Mouse (Mus musculus): ENCODE results near the gene Cux1. TPM values are rescaled to one million over a fixed set of nuclear protein-coding genes. Genes with fewer than 3 reads are reported as not detected.

The Cux1 gene
- polyA plus RNA-seq, 1 experiment from 2014 or later, result 68.9 TPM

DNA sequence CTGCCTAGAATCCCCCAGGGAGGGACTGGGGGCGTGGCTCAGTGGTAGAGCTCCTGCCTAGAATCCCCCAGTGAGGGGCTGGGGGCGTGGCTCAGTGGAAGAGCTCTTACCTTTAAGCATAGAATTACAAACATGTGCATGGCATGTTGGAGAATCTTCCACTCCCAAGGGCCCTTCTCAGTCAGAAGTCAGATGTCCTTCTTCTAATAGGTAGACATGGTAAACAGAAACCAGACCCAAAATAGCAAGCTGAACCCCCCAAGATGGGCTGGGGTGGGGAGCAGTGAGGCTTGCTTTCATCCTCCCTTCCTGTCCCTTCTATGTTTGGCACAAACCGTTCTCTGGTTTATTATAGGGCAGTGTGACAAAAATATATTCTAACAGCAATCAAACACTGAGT is 45.6 kb downstream of the Cux1 start:
- no peaks in the 10 kb centered on the region for H3K27me3 ChIP-seq (replicated peaks)
- 0 out of 2 replicates have a peak, but pooled peaks cover 2% of the 10 kb centered on the region for H3K36me3 ChIP-seq
- no peak overlapping the region for H3K9ac ChIP-seq
- WGBS, result 73% methylated on average over 3 of the region's 3 CpGs
- peak overlapping the region; percentile 50; the same call in 1 of the 2 replicates for H3K27ac ChIP-seq (replicated peaks)
- no peak overlapping the region for H3K4me2 ChIP-seq
- H3K4me3 ChIP-seq, result no peak overlapping the region
- ATAC-seq (ENCODE audit: extremely low read depth, insufficient number of reproducible peaks, low FRiP score, low TSS enrichment), result no peak
- H3K4me1 ChIP-seq, result peaks cover 72% of the 10 kb centered on the region
- no peaks in the 10 kb centered on the region for H3K9me3 ChIP-seq

GRCm38 (mm10) chr5:136518648-136519437 is 48.4 kb downstream of the Cux1 start:
- H3K9me3 ChIP-seq, result no peaks in the 10 kb centered on the region
- H3K4me3 ChIP-seq, result no peak overlapping the region
- WGBS, result 87% methylated on average over 3 of the region's 3 CpGs
- no peaks in the 10 kb centered on the region for H3K27me3 ChIP-seq (replicated peaks)
- no peak overlapping the region for H3K27ac ChIP-seq (replicated peaks)
- H3K36me3 ChIP-seq, result peaks cover 5% of the 10 kb centered on the region; the same call in 1 of the 2 replicates
- ATAC-seq (ENCODE audit: extremely low read depth, insufficient number of reproducible peaks, low FRiP score, low TSS enrichment), result no peak
- no peak overlapping the region for H3K4me2 ChIP-seq
- no peak overlapping the region for H3K9ac ChIP-seq
- peaks cover 86% of the 10 kb centered on the region for H3K4me1 ChIP-seq

DNA sequence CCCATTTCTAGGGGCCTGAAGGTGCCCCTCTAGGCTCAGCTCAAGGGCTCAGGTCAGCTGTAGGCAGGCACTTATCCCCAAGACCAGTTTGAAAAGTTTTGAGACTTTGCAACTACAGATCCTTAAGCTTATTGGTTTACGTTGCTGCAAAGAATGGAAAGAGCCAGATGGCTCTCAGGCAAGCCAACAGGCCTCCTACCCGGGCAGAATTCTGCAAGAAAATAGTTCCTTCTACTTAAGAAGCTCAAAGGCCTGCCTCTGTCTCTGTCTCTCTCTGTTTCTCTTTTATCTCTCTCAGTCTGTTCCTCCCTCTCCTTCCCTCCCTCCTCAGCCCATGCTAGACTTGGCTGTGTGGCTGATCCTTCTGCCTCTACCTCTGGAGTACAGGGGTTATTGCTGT is 49.8 kb downstream of the Cux1 start:
- ATAC-seq (ENCODE audit: extremely low read depth, insufficient number of reproducible peaks, low FRiP score, low TSS enrichment), result no peak
- Histone ChIP-seq H3K4me2 (no peak overlapping the region), H3K27ac (replicated peaks) (no peak overlapping the region), H3K9ac (no peak overlapping the region), H3K4me1 (peaks cover 79% of the 10 kb centered on the region), H3K4me3 (no peak overlapping the region), H3K36me3 (peaks cover 5% of the 10 kb centered on the region; the same call in 1 of the 2 replicates), H3K9me3 (no peaks in the 10 kb centered on the region), H3K27me3 (replicated peaks) (no peaks in the 10 kb centered on the region)
- WGBS, result 64% methylated on average over 2 of the region's 2 CpGs

GRCm38 (mm10) chr5:136516593-136516992 is 50.7 kb downstream of the Cux1 start:
- Histone ChIP-seq H3K4me1 (peaks cover 79% of the 10 kb centered on the region), H3K9ac (no peak overlapping the region), H3K9me3 (no peaks in the 10 kb centered on the region), H3K27ac (replicated peaks) (no peak overlapping the region), H3K36me3 (peaks cover 5% of the 10 kb centered on the region; the same call in 1 of the 2 replicates), H3K27me3 (replicated peaks) (no peaks in the 10 kb centered on the region), H3K4me2 (no peak overlapping the region), H3K4me3 (no peak overlapping the region)
- no peak for ATAC-seq (ENCODE audit: extremely low read depth, insufficient number of reproducible peaks, low FRiP score, low TSS enrichment)
- 83% methylated on average over 3 of the region's 3 CpGs for WGBS

DNA sequence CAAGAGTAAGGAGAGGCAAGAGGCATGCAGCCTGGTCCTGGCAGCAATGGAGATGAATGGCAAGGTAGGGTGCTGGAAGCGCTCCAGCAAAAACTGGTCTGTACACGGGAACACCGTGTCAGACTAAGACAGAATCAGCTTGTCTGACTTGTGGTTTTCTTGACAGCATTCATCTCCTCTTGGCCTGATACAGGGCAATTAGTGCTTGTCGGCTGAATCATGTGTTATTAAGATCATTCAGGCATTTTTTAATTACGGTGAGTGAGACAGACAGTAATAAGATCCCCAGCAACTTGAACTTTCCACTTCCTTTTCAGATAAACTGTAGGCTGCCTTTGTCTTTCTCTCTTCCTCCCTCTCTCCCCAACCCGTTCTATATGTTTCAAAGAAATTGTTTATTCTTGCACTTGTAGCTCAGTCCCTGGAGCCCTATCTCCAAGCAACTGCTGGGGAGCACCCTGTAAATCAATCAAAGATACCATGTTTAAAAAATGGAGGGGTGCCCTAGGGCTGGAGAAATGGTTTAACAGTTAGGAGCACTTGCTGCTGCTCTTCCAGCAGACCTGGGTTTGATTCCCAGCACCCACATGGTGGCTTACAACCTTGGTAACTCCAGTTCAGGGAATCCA is 53.1 kb downstream of the Cux1 start:
- WGBS, result 50% methylated on average over 6 of the region's 6 CpGs
- H3K9me3 ChIP-seq, result no peaks in the 10 kb centered on the region
- peaks cover 84% of the 10 kb centered on the region for H3K4me1 ChIP-seq
- H3K27me3 ChIP-seq (replicated peaks), result no peaks in the 10 kb centered on the region
- no peak overlapping the region for H3K4me3 ChIP-seq
- ATAC-seq (ENCODE audit: extremely low read depth, insufficient number of reproducible peaks, low FRiP score, low TSS enrichment), result no peak
- 0 out of 2 replicates have a peak overlapping the region, but pooled peaks have one; percentile 40 for H3K27ac ChIP-seq (replicated peaks)
- no peak overlapping the region for H3K9ac ChIP-seq
- H3K36me3 ChIP-seq, result peaks cover 5% of the 10 kb centered on the region; the same call in 1 of the 2 replicates
- H3K4me2 ChIP-seq, result no peak overlapping the region

GRCm38 (mm10) chr5:136512103-136512674 is 55.1 kb downstream of the Cux1 start:
- H3K36me3 ChIP-seq, result peaks cover 5% of the 10 kb centered on the region; the same call in 1 of the 2 replicates
- peaks cover 84% of the 10 kb centered on the region for H3K4me1 ChIP-seq
- H3K4me3 ChIP-seq, result no peak overlapping the region
- H3K27me3 ChIP-seq (replicated peaks), result no peaks in the 10 kb centered on the region
- H3K27ac ChIP-seq (replicated peaks), result no peak overlapping the region
- H3K9ac ChIP-seq, result no peak overlapping the region
- WGBS, result 80% methylated on average over 2 of the region's 2 CpGs
- ATAC-seq (ENCODE audit: extremely low read depth, insufficient number of reproducible peaks, low FRiP score, low TSS enrichment), result no peak
- no peak overlapping the region for H3K4me2 ChIP-seq
- no peaks in the 10 kb centered on the region for H3K9me3 ChIP-seq

DNA sequence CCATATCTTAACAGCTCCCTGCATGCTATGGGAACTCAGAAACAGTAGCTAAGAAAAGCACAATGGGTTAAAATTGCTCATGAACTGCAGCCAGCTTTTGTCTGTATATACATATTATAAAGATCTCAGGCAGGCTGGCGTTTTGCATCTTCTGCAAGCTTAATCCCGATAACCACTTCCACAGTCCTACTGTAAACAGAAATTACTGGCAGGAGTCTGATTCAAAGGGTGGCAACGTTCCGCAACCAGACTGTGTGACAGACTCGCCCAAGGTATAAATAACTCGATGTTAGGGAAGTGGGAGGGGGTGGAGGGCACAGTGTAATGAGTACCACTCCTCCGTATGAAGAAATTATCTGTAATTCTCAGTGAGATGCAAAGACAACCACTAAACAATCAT is 55.9 kb downstream of the Cux1 start:
- Histone ChIP-seq H3K4me2 (no peak overlapping the region; the same call in 1 of the 2 replicates), H3K27me3 (replicated peaks) (no peaks in the 10 kb centered on the region), H3K9ac (peak overlapping the region; percentile 24; the same call in 1 of the 2 replicates), H3K4me1 (peaks cover 85% of the 10 kb centered on the region), H3K4me3 (no peak overlapping the region), H3K36me3 (peaks cover 5% of the 10 kb centered on the region; the same call in 1 of the 2 replicates), H3K27ac (replicated peaks) (peak overlapping the region; percentile 28; the same call in 1 of the 2 replicates), H3K9me3 (no peaks in the 10 kb centered on the region)
- WGBS, result 27% methylated on average over 7 of the region's 7 CpGs
- no peak; the same call in 1 of the 2 replicates for ATAC-seq (ENCODE audit: extremely low read depth, insufficient number of reproducible peaks, low FRiP score, low TSS enrichment)

DNA sequence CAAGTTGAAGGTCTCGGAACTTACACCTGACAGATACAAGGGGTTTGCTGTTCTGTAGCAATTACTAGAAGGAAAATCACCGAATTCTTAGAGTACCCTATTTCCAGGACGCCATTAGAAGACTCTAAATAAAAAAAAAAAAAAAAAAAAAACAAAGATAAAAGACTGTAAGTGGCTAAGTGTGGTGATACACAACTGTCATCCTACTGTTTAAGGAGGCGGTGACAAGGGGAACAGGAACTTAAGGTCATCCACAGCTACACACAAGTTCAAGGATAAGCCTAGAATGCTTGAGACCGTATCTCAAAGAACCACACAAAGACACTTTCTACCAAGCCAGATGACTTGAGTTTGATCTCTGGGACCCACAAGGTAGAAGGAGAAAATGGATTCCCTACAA is 56.7 kb downstream of the Cux1 start:
- Histone ChIP-seq H3K27ac (replicated peaks) (no peak overlapping the region; the same call in 1 of the 2 replicates), H3K27me3 (replicated peaks) (no peaks in the 10 kb centered on the region), H3K4me1 (peaks cover 83% of the 10 kb centered on the region), H3K9me3 (no peaks in the 10 kb centered on the region), H3K36me3 (peaks cover 5% of the 10 kb centered on the region; the same call in 1 of the 2 replicates), H3K4me2 (no peak overlapping the region), H3K4me3 (no peak overlapping the region), H3K9ac (no peak overlapping the region)
- no peak for ATAC-seq (ENCODE audit: extremely low read depth, insufficient number of reproducible peaks, low FRiP score, low TSS enrichment)
- 72% methylated on average over 5 of the region's 5 CpGs for WGBS

GRCm38 (mm10) chr5:136507629-136508028 is 59.7 kb downstream of the Cux1 start:
- Histone ChIP-seq H3K9ac (no peak overlapping the region), H3K4me1 (peaks cover 86% of the 10 kb centered on the region), H3K9me3 (no peaks in the 10 kb centered on the region), H3K27me3 (replicated peaks) (no peaks in the 10 kb centered on the region), H3K27ac (replicated peaks) (peak overlapping the region; percentile 48), H3K4me2 (no peak overlapping the region), H3K4me3 (no peak overlapping the region), H3K36me3 (no peaks in the 10 kb centered on the region)
- WGBS, result 57% methylated on average over 4 of the region's 4 CpGs
- ATAC-seq (ENCODE audit: extremely low read depth, insufficient number of reproducible peaks, low FRiP score, low TSS enrichment), result no peak

- H3K27ac ChIP-seq (replicated peaks), result no peak overlapping the region
- WGBS, result 77% methylated on average over 1 of the region's 1 CpGs
- H3K27me3 ChIP-seq (replicated peaks), result no peaks in the 10 kb centered on the region
- no peak for ATAC-seq (ENCODE audit: extremely low read depth, insufficient number of reproducible peaks, low FRiP score, low TSS enrichment)
- no peaks in the 10 kb centered on the region for H3K9me3 ChIP-seq
- H3K4me2 ChIP-seq, result no peak overlapping the region
- H3K36me3 ChIP-seq, result no peaks in the 10 kb centered on the region
- no peak overlapping the region for H3K4me3 ChIP-seq
- H3K4me1 ChIP-seq, result peaks cover 89% of the 10 kb centered on the region
- H3K9ac ChIP-seq, result no peak overlapping the region
These were observed 61.0 kb downstream of the Cux1 start for GRCm38 (mm10) chr5:136506262-136506661.

DNA sequence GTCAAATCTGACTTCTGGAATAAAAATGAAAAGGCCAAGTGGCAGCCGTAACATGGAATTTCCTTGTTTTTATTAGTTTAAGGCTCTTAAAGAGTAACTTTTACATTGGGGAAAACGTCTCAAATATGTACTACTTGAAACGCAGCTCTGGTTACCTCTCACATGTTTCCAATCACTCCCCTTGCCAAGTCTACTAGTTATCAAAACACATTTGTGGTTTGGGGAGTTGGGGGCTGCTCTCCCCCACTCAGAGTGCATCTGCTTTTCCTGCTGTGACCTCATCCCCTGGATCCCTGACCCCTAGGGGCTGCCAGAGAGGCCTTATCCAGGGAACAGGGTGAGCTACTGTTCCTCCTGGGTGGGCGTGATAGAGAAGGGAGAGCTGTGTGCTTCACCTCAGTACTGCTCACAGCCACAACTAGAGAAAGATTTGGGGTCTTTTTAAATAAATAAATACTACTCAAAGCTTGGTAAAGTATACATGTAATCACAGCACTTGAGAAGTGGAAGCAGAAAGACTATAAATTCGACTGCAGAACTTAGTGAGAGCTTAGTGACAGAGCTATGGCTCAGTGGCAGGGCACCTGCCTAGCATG is 64.7 kb downstream of the Cux1 start:
- no peak overlapping the region for H3K4me3 ChIP-seq
- no peaks in the 10 kb centered on the region for H3K9me3 ChIP-seq
- H3K4me1 ChIP-seq, result peaks cover 92% of the 10 kb centered on the region
- no peaks in the 10 kb centered on the region for H3K27me3 ChIP-seq (replicated peaks)
- 36% methylated on average over 5 of the region's 5 CpGs for WGBS
- H3K9ac ChIP-seq, result 0 out of 2 replicates have a peak overlapping the region, but pooled peaks have one; percentile 30
- peak overlapping the region; percentile 30 for H3K27ac ChIP-seq (replicated peaks)
- H3K4me2 ChIP-seq, result no peak overlapping the region
- ATAC-seq (ENCODE audit: extremely low read depth, insufficient number of reproducible peaks, low FRiP score, low TSS enrichment), result no peak
- H3K36me3 ChIP-seq, result no peaks in the 10 kb centered on the region
